Mouse (Mus musculus) CH12.LX (cell line): ENCODE measurements around the gene Ndc1.

ENCODE experiments used
- CTCF ChIP-seq, 2 experiments: IDR thresholded peaks in 1 of 2; conservative IDR thresholded peaks in 1 of 2; 2 replicates each; pipeline ENCODE4 v1.5.1; 2011 to 2012; ENCODE audit warnings: low read depth in 2 of 2, low read length in 2 of 2, improper control_type of control experiment in 1 of 2, inconsistent platforms in 1 of 2, mild to moderate bottlenecking in 1 of 2, moderate library complexity in 1 of 2
- EP300 ChIP-seq: IDR thresholded peaks from 2 replicates; pipeline ENCODE4 v1.6.1; 2011; ENCODE audit warnings: low read length, improper control_type of control experiment
- GABPA ChIP-seq: IDR thresholded peaks from 2 replicates; pipeline ENCODE4 v1.6.1; 2012; ENCODE audit warnings: low read depth, low read length, improper control_type of control experiment, inconsistent platforms; ENCODE audit not compliant: insufficient replicate concordance
- JUND ChIP-seq: conservative IDR thresholded peaks from 2 replicates; pipeline ENCODE4 v1.6.1; 2011; ENCODE audit warnings: low read depth, low read length, improper control_type of control experiment
- KAT2A ChIP-seq: IDR thresholded peaks from 2 replicates; pipeline ENCODE4 v1.6.1; 2012; ENCODE audit warnings: low read length, improper control_type of control experiment, inconsistent platforms; ENCODE audit not compliant: insufficient replicate concordance
- MAX ChIP-seq: IDR thresholded peaks from 2 replicates; pipeline ENCODE4 v1.6.1; 2011; ENCODE audit warnings: low read length, improper control_type of control experiment
- MAZ ChIP-seq: IDR thresholded peaks from 2 replicates; pipeline ENCODE4 v1.6.1; 2012; ENCODE audit warnings: low read depth, mild to moderate bottlenecking, inconsistent platforms, low read length, improper control_type of control experiment, moderate library complexity
- MEF2A ChIP-seq: IDR thresholded peaks from 2 replicates; pipeline ENCODE4 v1.6.1; 2014; ENCODE audit warnings: low read depth, mild to moderate bottlenecking, inconsistent platforms, low read length, improper control_type of control experiment, borderline replicate concordance
- TCF12 ChIP-seq: IDR thresholded peaks from 2 replicates; pipeline ENCODE4 v1.6.1; 2014; ENCODE audit warnings: low read depth, mild to moderate bottlenecking, inconsistent platforms, low read length, improper control_type of control experiment
- ZNF384 ChIP-seq: IDR thresholded peaks from 2 replicates; pipeline ENCODE4 v1.6.1; 2012; ENCODE audit warnings: low read depth, low read length, improper control_type of control experiment, inconsistent platforms

GRCm38 (mm10) chr4:107432717-107433116 lies 65.1 kb downstream of the Ndc1 start:
- TF ChIP-seq GABPA: no peak
- no peak for TF ChIP-seq JUND
- TF ChIP-seq CTCF (conservative IDR thresholded peaks at IDR 0.05 in 1 of 2, IDR thresholded peaks at IDR 0.05 in 1 of 2; ENCODE audit: low read depth in 2 of 2, low read length in 2 of 2): no peak
- TF ChIP-seq EP300: no peak
- TF ChIP-seq KAT2A: no peak
- no peak for TF ChIP-seq ZNF384
- TF ChIP-seq MAX: no peak
- no peak for TF ChIP-seq TCF12
- no peak for TF ChIP-seq MAZ
- TF ChIP-seq MEF2A: no peak
